Mouse (Mus musculus) ES-E14 (cell line): ENCODE data around the gene Mrpl38. TPM values are rescaled to one million over a fixed set of nuclear protein-coding genes. Genes with fewer than 3 reads are reported as not detected.

Experiments
- DNase-seq: peaks from one replicate; pipeline ENCODE4 v3.0.0-alpha.2; 2013; ENCODE audit warnings: low read depth, low spot score
- H3K27ac ChIP-seq: 2 replicates; pipeline ENCODE4 v1.5.1; 2012; ENCODE audit warnings: low read depth, mild to moderate bottlenecking, low read length, moderate library complexity, mixed read lengths; ENCODE audit not compliant: poor library complexity, insufficient read depth, severe bottlenecking
- H3K36me3 ChIP-seq: 2 replicates; pipeline ENCODE4 v1.6.1; 2012; ENCODE audit warnings: mild to moderate bottlenecking, low read length, moderate library complexity, mixed read lengths; ENCODE audit not compliant: control insufficient read depth, poor library complexity, insufficient read depth, severe bottlenecking
- H3K4me1 ChIP-seq, 2 experiments: fragments of 150-350 bp in 1 of 2; sonication (generic) in 1 of 2; 2 replicates each; pipeline ENCODE4 v1.6.1; 2012; ENCODE audit warnings: low read length in 2 of 2, mild to moderate bottlenecking in 1 of 2, mixed read lengths in 1 of 2; ENCODE audit not compliant: control insufficient read depth in 2 of 2, insufficient read depth in 2 of 2, poor library complexity in 1 of 2
- H3K4me3 ChIP-seq, 2 experiments: fragments of 150-350 bp in 1 of 2; sonication (generic) in 1 of 2; 2 replicates each; pipeline ENCODE4 v1.5.1; 2012; ENCODE audit warnings: low read length in 2 of 2, low read depth in 1 of 2, mild to moderate bottlenecking in 1 of 2, mixed read lengths in 1 of 2; ENCODE audit not compliant: insufficient read depth in 1 of 2, poor library complexity in 1 of 2, severe bottlenecking in 1 of 2
- H3K9ac ChIP-seq: 2 replicates; pipeline ENCODE4 v1.6.1; 2012; ENCODE audit warnings: low read depth, mild to moderate bottlenecking, low read length, mixed read lengths; ENCODE audit not compliant: poor library complexity, insufficient read depth, severe bottlenecking
- H3K9me3 ChIP-seq: fragments of 150-350 bp; sonication (generic); 2 replicates; pipeline ENCODE4 v1.6.1; 2012; ENCODE audit warnings: low read depth, mild to moderate bottlenecking, low read length; ENCODE audit not compliant: control insufficient read depth, insufficient read depth
- CHD2 ChIP-seq: IDR thresholded peaks from 2 replicates; pipeline ENCODE4 v1.6.1; 2014; ENCODE audit warnings: mild to moderate bottlenecking, low read depth, low read length, inconsistent platforms
- HCFC1 ChIP-seq: IDR thresholded peaks from 2 replicates; pipeline ENCODE4 v1.6.1; 2012; ENCODE audit warnings: low read length, inconsistent platforms, borderline replicate concordance; ENCODE audit not compliant: insufficient read depth
- MAFK ChIP-seq: IDR thresholded peaks from 2 replicates; pipeline ENCODE4 v1.6.1; 2014; ENCODE audit warnings: mild to moderate bottlenecking, low read depth, low read length, inconsistent platforms; ENCODE audit not compliant: insufficient read depth
- ZC3H11A ChIP-seq: IDR thresholded peaks from 2 replicates; pipeline ENCODE4 v1.6.1; 2012; ENCODE audit warnings: low read depth, mild to moderate bottlenecking, inconsistent platforms, low read length, borderline replicate concordance
- ZNF384 ChIP-seq: IDR thresholded peaks from 2 replicates; pipeline ENCODE4 v1.6.1; 2012; ENCODE audit warnings: low read depth, low read length, inconsistent platforms
- in situ Hi-C, 2 experiments: fragments of 600-800 bp; cut with MboI; formaldehyde crosslinking; loops; one replicate each; pipeline ENCODE4 v1.15.1; 2025; ENCODE audit warnings: low sequenced_read_pairs in 2 of 2, inconsistent platforms in 1 of 2; ENCODE audit not compliant: unreplicated experiment in 2 of 2
- total RNA-seq: library from RNA; depleted of rRNA; stranded (reverse); fragments of 300-350 nt; gene quantifications from 2 replicates; pipeline ENCODE4 v1.2.3, GENCODE M21; 2012; rRNA removed

The Mrpl38 gene
- 81.1 and 81.3 TPM in 2 replicates for total RNA-seq

DNA sequence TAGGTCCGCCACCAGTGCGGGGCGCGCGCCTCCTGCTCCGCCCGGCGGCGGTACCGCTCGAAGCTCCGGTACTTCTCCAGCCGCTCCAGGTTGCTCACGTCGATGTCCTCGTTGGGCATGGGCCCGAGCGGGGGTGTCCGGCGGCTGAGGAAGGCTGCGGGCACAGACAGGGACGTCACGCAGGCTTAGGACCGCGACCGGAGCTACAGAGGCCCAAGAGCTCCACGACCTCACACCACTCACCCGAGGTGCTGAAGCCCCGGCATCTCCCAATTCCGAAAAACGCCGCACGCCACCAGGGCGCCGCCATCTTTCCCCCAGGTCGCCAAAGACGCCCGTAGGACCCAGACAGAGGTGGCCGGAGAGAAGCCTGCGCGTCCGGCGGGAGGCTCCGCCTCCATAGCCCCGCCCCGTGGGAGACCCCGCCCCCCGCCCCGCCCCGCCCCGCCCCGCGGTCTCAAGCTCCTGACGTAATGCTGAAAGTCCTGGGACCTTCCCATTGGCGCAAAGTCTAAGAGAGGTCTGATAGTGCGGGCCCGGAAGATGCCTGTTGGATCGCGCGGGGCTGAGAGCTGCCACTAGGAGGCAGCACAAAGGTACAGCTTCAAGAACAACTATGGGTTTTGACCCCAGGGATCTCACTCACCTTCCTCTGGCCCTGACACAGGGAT is at the start of gene Mrpl38:
Gene Mrpl38, minus strand, starts transcription at position 401 of the 671 bp plus-strand sequence.
- TF ChIP-seq ZNF384 (no peak), CHD2 (0 out of 2 replicates have a peak, but pooled peaks have one; percentile 20), MAFK (0 out of 2 replicates have a peak, but pooled peaks have one; percentile 5), HCFC1 (0 out of 2 replicates have a peak, but pooled peaks have one; percentile 49), ZC3H11A (no peak)
- no peaks in the 10 kb centered on the region for H3K9me3 ChIP-seq
- in situ Hi-C loops: no loop called here
- H3K9ac ChIP-seq: peak within 1 kb of the TSS; percentile 98
- H3K36me3 ChIP-seq: peaks cover 22% of the 10 kb centered on the region
- H3K4me3 ChIP-seq: peak within 1 kb of the TSS; percentile 94 to 98
- peak; percentile 97 for DNase-seq
- peak within 1 kb of the TSS; percentile 72; the same call in 1 of the 2 replicates for H3K27ac ChIP-seq
- peaks cover 3 to 22% of the 10 kb centered on the region in 2 experiments; a peak in 2 of 4 replicates for H3K4me1 ChIP-seq

DNA sequence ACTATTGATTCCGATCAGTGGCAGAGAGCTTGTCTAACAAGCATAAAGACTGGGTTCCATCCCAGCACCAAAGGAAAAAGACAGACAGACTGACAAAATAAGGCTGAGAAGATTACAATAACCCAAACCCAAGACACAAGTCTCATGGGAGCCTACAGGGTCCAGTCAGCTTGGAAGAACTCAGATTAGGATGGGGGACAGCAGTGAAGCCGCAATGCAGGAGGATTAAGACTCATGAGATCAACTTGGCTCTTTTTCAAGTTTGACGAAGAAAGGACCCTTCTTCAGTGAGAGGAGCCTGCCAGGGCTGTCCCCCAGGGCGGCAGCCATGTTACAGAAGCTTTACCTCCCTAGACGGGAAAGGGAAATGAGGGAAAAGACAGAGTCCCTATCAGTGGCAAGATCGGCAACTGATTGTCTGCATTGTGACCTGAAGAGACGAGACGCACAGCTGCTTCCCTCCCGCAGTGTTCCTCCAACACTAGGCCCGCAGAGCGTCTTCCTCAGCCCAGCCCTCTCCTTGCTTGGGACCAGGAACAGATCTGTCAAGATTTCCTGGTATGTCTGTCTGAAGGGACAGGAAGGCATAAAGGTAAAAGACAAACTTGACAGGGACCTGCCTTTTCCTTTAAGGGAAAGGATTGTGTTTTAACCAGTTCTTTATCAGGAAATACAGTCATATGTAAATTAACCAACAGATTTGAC is 48.7 kb upstream of the Mrpl38 start:
- Histone ChIP-seq H3K9ac (no peak overlapping the region), H3K9me3 (no peaks in the 10 kb centered on the region), H3K36me3 (no peaks in the 10 kb centered on the region; the same call in 1 of the 2 replicates), H3K27ac (0 out of 2 replicates have a peak overlapping the region, but pooled peaks have one; percentile 0), H3K4me3 (no peak overlapping the region), H3K4me1 (peaks cover 2 to 4% of the 10 kb centered on the region in 2 experiments)
- TF ChIP-seq ZC3H11A (no peak), ZNF384 (no peak), MAFK (no peak), HCFC1 (no peak), CHD2 (no peak)
- in situ Hi-C loops: no loop called here
- DNase-seq: no peak

DNA sequence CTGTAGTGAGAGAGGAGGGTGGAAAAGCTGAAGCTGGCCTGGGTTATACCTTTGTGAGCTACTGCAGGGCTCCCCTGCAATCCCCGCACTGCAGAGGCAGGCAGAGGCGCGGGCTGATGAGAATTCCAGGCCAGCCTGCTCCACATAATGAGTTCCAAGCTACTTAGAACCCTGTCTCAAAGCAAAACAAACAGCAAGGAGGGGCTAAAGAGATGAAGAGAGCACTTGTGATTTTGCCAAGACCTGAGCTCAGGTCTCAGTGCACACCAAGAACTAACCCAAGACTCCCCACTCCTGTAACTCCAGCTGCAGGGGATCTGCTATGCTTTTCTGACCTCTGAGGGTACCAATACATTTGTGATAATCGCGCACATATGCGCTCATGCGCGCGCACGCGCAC is 47.7 kb upstream of the Mrpl38 start:
- TF ChIP-seq ZNF384 (no peak), ZC3H11A (no peak), CHD2 (no peak), MAFK (no peak), HCFC1 (no peak)
- Histone ChIP-seq H3K4me1 (peaks cover 2 to 4% of the 10 kb centered on the region in 2 experiments), H3K36me3 (no peaks in the 10 kb centered on the region; the same call in 1 of the 2 replicates), H3K27ac (no peak overlapping the region), H3K9ac (no peak overlapping the region), H3K4me3 (no peak overlapping the region), H3K9me3 (no peaks in the 10 kb centered on the region)
- DNase-seq: no peak
- in situ Hi-C loops: no loop called here

DNA sequence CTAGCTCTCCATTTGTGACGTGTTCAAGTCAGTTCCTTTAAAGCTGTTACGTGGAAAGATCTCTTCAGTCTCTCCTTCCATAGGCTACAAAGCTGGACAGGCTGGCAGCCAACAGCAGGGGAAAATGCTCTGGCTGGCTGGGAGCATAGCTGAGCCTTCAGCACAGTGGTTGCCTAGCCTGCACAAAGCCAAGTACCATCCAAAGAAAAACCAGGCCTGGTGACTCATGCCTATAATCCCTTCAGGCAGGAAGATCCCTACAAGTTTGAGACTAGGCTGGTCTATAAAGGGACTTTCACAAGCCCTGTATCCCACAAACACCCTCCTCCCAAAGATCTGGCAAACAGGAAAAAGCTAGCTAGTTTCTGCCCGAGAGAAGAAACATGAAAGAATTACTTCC is 47.2 kb upstream of the Mrpl38 start:
- Histone ChIP-seq H3K4me1 (peaks cover 2 to 4% of the 10 kb centered on the region in 2 experiments), H3K36me3 (no peaks in the 10 kb centered on the region; the same call in 1 of the 2 replicates), H3K27ac (no peak overlapping the region)

More for the DNA sequence above, 47.2 kb upstream of the Mrpl38 start:
- Histone ChIP-seq H3K4me3 (no peak overlapping the region), H3K9me3 (no peaks in the 10 kb centered on the region), H3K9ac (no peak overlapping the region)
- in situ Hi-C loops: no loop called here
- TF ChIP-seq ZNF384 (no peak), ZC3H11A (no peak), CHD2 (no peak), MAFK (no peak), HCFC1 (no peak)
- no peak for DNase-seq
